Mouse (Mus musculus): Measurements from ENCODE around the gene Fig4.

DNA sequence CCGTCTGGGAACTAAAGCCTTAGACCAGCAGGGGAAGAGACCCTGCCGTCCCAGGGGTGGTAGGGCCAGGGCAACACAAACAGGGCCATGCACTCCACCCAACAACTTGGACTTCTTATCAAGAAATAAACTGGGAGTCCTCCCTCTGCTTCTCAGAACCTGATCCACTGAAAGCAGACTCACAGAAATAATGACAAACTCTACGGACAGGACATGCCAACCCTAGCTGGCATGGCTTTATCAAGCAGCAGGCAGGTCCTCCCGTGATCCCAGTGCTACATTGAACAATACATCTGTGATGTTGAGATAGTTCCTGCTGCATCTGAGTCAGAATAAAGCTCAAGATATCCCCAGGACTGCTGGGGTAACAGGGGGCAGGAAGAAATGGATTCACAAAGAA, 106.8 kb downstream of the Fig4 start:
- TF ChIP-seq CTCF (conservative IDR thresholded peaks at IDR 0.05; ENCODE audit: low read length) (no peak), NANOG (IDR thresholded peaks at IDR 0.05; ENCODE audit: borderline replicate concordance, low read length) (no peak), POU5F1 (IDR thresholded peaks at IDR 0.05; ENCODE audit: borderline replicate concordance, low read length) (no peak)
